Mouse (Mus musculus) urinary bladder, postnatal 4 days (tissue): ENCODE data around the gene St3gal2.
"Not testable (repeated sequence)": the region's sequence is repeated elsewhere in the genome, so short reads cannot be mapped to it uniquely, and the experiment has no call there.

Source experiments
- DNase-seq, 2 experiments: peaks; one replicate each; pipeline ENCODE4 v3.0.0; 2021 to 2022; ENCODE audit warnings: low spot score in 2 of 2

Gene St3gal2

DNA sequence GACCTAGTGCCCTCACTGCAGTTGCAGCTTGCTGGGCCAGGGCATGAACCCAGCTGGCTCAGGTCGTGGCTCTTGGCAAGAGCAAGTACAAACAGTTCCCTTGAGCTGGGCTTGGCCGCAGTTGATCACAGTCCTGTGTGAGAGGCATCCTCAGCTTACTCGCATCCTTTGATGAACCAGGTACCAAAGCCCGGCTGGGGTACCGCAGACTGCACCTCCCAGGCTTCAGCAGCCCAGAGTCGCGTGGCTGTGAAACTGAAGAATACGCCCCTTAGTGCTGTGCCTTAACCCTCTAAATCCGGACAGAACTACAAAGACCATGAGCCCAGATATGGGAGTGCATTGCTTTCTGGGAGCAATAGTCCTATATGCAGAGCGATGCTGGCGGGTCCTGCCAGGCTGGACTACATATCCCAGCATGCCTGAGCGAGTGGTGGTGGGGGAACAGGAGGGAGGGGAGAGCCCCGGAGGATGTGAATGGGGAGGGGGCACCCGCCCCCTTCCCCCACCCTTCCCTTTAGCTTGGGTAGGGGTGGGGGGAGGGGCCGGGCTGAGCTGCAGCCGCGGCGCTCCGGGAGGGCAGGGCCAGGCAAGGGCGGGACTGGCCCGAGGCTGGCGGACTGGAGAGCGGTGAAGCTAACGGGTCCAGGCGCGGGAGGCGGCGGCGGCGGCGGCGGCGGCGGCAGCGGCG, at the start of gene St3gal2:
Gene St3gal2 (plus strand): TSS at position 582 of the 691 bp plus-strand sequence.
- peak; percentile 82 to 84 for DNase-seq

DNA sequence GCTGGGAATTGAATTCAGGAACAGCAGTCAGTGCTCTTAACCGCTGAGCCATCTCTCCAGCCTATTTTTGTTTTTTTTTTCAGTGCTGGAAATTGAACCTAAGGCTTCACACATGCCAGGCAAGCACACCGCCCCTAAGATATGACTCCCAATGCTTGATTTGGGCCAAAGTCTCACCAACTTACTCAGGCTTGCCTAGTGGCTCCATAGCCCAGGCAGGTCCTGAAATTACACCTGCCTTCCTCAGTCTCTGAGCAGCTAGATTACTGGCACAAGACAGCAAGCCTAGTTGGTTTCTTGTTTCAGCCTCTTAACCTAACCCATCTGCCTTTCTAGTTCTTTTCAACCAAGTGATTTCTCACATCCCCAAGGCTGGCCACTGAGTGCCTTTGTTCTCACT, 49.2 kb upstream of the St3gal2 start:
- DNase-seq, result no peak

DNA sequence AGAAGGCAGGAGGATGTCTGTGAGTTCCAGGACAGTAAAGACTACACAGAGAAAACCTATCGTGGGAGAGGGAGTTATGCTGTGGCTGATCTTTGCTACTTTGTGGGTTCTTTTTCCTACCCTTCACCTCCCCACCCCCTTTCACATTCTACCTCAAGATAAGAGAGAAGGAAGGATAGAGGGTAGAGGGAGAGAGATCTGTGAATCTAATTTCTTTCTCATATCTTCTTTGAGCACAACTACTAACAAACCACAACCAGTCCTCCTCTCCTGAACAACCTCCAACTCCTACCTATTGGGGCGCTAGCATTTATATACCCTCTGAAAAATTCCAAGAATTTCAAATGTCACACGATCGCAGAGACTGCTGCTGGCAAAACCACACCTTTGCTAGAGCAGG, 41.9 kb upstream of the St3gal2 start:
- no peak for DNase-seq

DNA sequence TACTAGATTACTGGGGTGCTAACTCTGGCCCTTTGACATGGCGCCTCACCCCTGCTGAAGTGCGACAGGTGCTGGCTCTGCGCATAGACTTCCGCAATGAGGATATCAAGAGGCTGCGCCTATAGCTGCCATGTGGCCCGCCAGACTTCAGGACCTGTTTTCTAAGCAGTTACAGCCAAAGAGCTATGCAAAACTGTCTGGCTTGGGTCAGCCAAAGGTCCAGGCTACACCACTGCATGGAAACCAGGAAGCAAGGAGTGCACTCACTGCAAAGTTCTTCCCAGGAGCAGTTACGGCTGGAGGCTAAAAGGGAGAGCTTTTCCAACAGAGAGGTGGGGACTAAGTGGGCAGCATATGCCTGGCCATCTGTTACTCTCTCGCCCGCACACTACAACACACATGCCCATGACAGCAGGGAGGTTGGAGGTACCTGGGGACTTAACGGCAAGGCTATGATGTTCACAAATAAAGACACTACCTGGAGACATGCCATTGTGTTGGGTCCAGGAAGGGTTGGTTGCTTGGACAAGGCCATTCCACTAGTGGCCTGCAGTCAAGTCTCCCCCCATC, 37.9 kb upstream of the St3gal2 start:
- no peak for DNase-seq

DNA sequence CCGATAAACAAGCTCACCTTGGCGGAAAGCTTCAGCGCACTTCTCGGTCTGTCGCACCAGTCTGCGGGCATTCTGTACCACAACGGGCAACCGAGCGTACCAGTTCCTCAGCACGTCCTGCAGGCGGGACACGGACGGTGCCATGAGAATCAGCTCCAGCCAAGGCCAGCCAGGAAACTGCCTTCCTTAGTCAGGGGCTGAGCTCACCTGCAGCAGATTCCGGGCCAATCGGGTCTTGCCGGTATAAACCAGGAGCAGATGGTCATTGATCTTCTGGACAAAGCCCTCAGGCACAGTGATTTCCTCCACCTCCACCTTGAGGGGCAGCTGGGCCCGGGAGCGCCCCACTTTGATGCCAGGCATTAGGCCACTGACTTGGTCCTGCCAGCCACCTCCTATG, 35.9 kb upstream of the St3gal2 start:
- DNase-seq, result no peak

DNA sequence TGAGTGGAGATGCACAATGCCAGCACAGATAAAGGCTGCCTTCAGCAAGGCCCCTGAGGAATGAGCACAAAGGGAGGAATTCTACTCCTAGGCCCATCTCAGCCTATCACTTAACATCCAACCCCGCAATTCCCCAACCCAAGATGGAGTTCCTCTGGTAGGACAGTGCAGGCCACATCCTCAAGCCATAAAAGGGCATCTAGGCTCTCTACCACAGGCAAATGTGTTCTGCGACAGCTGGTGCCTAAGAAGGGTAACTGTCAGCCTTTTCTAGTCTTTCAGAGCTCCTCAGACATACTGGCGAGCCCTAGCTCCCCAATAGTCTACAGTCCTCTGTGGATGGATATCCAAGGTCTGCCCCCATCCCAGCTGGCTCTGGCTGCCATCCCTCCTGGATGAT, 33.1 kb upstream of the St3gal2 start:
- no peak for DNase-seq

DNA sequence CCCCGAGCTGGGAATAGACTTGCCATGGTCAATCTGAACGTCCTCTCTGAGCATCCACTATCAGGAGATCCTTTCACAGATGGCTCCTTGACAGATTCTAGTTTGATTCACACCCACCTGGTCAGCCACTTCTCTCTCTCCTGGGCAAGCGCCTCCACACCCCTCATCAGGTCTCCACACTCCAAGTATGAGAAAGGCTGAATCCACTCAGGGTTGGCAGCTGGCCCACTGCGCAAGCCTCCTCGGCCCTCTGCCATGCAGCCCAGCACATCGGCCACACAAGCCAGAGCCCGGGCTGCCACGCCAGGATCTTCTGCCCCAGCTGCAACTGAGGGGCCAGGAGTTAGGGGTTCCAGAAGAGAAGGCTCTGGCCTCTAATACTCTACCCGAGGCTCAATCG, 32.2 kb upstream of the St3gal2 start:
- DNase-seq, result no peak

DNA sequence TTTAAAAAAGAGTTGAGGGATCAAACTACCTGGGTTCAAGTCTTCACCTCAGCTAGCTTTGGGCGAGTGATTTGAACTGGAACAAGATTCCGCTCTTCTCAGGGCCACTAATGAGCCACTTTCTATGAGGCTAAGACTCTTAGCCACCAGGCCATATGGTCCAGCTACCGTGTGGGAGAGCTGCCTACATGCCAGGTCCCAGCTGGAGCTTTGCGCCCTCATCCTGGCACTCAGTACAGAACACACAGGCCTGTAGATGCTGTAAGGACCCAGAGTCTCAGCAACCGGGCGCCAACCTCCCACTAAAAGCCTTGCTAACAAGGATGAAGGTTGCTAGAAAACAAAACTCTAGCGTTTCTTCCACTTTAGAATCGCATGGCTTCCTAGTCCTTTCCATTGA, 31.3 kb upstream of the St3gal2 start:
- DNase-seq, result no peak

DNA sequence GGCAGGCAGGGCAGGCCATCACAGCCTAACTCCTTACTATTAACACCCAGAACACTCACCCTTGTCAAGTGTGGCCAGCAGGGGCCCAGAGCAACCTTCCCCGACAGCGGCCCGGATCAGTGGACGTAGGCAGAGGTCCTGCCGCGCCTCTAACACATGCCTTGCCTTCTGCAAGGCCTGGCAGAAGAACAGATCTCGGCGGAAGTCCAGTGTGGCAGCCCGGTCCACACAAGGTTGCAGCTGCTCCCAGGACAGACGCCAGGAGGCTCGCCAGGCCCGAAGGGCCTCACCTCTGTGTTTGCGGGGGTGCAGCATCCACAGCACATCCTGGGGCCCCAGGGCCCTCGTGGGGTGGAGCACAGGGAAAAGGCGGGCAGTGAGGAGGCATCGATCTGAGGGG, 30.9 kb upstream of the St3gal2 start:
- no peak for DNase-seq

DNA sequence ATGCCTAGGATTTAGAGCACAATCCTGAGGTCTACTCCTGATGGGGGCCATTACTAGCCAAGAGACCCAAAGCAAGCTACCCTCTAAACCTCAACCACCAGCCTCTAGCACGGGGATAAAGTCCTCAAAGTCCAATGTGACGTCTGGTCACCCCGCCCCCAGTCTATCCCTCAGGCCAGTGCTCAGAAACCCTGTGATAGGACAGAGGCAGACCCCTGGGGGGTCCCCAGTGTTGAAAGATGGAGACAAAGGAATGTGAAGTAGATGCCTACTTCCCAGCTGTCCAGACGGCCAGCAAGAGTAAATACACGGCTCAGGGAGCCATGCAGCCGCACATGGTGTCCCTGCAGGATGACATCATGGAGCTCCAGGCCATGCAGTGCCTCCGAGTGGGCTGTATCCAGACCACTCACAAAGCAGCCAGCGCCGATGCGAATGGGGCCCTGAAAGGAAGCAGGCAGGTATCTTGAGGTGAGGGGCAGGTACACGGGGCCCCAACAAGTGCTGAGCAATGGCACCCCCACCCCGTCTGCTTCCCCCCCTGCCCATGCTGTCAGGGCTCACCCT, 29.7 kb upstream of the St3gal2 start:
- no peak for DNase-seq

DNA sequence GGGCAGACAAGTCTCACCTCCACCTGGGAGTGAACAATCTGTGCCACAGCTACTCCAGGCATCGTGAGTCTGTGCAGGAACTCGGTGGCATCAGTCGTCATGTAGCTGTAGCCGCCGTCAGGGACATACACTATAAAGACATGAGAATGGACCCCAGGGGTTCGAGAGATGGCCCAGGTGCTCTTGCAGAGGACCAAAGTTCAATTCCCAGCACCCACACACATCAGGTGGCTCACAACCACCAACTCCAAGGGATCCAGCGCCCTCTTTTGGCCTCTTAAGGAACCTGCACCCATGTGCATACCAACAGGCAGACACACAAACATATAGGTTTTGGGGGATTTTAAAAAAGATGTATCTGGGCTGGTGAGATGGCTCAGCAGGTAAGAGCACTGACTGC, 27.7 kb upstream of the St3gal2 start:
- DNase-seq, result no peak

DNA sequence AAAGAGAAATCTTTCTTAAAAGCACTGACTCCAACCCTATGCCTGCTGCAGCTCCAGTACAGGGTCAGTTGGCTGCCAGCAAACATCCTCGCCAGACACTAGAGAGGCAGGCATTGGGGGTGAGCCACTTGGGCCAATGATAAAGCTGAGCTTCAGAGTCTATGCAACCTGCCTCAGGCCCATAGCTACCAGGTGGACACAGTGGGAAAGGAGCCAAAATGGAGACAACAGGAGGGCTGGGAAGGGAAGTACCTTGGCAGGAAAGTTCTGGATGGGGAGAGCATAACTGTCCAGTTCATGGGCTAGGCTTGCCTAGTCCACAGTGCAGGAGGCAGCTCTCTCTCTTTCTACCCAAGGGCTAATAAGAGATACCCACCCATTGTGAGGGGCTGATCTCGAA, 26.8 kb upstream of the St3gal2 start:
- DNase-seq, result no peak

DNA sequence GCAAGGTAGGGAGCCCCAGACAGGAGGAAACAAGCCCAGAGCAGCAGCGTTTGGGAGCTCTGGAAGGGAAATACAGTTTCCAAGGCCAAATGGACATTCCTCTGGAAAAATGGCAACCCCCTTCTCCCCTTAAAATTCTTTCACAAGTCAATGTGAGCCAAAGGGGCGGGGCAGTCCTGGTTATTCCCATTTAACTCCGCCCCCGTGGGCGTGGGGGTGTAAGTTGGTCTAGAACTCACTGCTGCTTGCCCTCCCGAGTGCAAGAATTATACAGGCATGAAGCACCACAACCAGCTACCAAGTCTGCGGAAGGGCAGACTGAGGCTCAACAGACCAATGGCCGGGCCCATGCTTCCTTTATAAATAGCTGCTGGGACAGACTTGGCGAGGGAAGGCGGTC, 24.9 kb upstream of the St3gal2 start:
- DNase-seq, result no peak

DNA sequence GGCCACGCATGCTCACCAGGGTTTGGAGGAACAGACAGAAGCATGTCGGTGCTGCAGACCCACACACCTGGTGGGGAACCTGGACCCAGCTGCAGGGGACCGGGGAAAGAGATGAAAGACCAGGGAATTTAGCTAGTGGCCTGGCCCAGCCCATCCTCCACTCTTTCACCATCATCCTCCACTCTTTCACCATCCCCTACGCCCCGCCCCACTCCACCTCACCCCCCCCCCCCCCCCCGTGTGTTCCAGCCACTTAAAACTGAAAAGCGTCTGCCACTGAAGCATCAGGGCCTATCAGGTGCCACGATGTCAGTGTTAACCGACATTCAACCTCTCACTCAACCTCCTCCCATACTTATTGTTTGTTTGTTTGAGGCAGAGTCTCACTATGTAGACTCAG, 24.5 kb upstream of the St3gal2 start:
- DNase-seq, result no peak

DNA sequence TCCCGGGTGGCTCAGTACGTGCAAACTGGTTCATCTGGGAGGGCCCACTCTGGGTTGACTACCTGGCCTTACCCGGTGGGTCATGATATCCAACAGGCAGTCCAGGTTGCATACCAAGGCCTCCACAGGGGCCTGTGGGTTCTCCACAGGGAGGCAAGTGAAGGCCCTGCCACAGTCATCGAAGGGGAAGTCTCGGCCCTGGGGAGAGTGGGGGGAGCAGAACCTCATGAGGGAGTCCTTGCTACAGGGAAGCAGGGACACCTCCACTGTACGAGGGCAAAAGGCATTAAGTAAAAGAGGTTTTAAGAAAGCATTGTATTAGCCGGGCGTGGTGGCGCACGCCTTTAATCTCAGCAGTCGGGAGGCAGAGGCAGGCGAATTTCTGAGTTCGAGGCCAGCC, 23.9 kb upstream of the St3gal2 start:
- DNase-seq, result no peak

DNA sequence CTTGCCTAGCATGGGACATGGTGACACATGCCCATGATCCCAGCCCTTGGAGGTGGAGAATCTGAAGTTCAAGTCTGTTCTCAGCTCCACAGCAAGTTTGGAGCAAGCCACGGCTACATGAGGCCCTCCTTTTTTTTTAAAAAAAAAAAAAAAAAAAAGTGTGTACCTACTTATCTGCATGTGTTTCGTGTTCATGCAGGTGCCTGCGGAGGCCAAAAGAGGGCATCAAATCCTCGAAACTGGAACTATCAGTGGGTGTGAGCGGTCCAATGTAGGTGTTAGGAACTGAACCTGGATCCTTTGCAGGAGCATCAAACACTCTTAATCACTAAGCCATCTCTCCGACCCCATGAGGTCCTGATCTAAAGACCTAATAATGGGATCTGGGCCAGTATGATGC, 22.2 kb upstream of the St3gal2 start:
- no peak for DNase-seq

DNA sequence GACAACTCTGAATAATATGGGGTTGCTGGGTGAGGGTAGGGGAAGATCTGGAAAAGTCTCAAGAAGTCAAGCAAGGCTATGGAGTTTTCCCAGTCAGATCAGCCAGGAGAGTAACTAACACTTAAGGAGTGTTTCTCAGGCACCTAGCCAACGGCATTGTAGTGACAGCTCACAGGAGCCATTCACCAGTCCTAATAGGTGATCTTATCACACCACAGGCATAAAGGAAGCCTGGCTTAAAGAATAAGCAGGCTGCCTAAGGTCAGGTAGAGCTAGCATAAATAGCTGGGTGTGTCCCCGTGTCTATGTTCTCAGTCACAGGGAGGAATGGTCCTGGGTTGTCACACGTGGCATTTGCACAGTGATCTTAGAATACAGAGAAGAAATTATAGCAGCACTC, 18.7 kb upstream of the St3gal2 start:
- no peak for DNase-seq

DNA sequence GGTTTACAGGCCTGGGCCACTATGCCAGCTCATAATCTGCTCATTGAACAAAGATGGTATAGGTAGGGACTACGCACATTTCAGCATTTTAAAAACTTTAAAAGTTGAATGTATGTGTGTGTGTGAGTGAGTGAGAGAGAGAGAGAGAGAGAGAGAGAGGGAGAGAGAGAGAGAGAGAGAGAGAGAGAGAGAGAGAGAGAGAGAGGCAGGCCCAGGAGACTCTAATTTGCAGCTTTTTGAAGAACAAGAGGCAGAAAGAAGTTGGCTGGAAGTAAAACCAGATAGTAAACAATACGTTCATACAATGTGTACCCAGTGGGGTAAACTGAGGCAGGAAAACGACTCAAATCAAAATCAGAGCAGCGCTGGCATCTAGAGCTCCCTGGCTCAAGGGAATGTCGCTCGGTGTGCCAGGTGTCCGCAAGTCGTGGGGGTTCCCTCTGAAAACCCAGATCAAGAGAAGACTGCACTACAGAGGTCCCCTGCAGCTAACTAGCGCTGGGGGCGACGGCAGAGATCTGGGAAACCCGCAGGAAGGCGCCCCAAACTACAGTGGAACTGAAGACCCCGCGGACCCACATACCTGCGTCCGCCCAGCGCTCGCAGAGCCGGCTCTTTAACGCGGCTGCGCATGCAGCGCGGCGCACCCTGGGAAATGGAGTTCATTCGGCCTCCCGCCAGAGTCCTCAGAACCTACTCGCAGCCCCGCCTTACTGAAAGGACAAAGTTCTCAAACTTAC, 17.7 kb upstream of the St3gal2 start, which contains the start of gene Fuk:
Gene Fuk (minus strand): TSS at position 650 of the 740 bp plus-strand sequence.
- peak; percentile 71 to 79 for DNase-seq

DNA sequence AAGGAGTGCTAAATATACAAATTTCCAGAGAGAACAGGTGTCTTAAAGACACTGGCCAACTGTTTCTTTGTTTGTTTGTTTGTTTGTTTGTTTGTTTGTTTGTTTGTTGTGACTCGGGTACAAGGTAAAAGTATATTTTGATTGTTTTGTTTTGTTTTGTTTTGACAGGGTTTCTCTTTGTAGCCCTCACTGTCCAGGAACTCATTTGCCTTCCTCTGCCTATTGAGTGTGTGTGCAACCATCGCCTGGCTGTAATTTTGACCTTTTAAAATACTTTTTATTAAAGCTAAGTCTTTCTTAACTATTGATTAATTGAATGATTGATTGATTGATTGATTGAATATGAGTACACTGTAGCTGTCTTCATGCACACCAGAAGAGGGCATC, 17.1 kb upstream of the St3gal2 start:
- DNase-seq, result no peak

DNA sequence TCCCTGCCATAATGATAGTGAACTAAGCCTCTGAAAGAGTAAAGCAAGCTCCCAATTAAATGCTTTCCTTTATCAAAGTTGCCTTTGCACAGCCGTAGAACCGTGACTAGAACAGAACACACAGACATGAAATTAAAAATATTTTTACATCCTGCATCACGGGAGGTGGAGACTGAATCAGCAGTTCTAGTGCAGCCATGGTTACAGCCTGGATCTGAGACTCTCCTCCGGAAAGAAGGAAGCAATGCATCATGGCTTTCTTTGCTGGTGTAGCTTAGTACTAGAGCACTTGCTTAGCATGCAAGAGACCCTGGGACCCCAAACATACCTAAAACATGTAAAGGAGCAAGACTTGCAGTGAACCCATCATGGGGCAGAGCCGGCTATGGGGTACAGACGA, 14.3 kb upstream of the St3gal2 start:
- no peak for DNase-seq

DNA sequence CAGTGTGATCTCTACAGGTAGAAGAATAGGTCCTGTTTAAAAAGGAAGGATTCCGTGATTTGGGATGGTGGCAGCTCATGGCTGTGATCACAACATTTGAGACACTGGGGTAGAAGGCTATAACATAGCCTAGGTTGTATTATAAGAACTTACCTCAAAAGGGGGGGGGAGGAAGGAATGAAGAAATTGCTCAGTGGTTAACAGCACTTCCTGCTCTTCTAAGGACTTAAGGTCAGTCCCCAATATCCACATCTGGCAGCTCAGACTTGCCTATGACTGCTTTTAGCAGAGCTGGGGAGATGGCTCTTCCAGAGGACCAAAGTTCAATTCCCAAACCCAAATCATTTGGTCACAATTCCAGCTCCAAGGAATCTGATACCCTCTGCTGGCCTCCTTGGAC, 13.0 kb upstream of the St3gal2 start:
- no peak for DNase-seq

DNA sequence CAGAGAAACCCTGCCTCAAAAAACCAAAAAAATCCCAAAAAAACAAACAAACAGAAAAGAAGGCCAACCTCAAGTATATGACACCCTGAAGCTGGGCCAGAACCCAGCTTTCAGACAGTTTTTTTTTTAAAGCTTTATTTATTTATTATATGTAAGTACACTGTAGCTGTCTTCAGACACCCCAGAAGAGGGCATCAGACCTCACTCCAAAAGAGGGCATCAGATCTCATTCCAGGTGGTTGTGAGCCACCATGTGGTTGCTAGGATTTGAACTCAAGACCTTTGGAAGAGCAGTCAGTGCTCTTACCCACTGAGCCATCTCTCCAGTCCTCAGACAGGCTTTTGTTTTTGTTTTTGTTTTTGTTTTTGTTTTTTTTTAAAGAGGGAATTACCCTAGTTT, 9.9 kb upstream of the St3gal2 start:
- DNase-seq, result not testable (repeated sequence)
